Mouse (Mus musculus): ENCODE results near the gene Mrpl46.

GRCm38 (mm10) chr7:78796624-78797023 lies 13.3 kb upstream of the Mrpl46 start:
- TF ChIP-seq POLR2A (IDR thresholded peaks at IDR 0.05; ENCODE audit: borderline replicate concordance, insufficient read depth, low read length), result no peak
- TF ChIP-seq CTCF (IDR thresholded peaks at IDR 0.05; ENCODE audit: borderline replicate concordance, insufficient read depth, low read depth, low read length), result no peak

Data from cerebellum, adult 2 months (tissue).